Mouse (Mus musculus) kidney, adult 18-20 months (tissue): Measurements from ENCODE around the gene Ufd1.
"Not testable (repeated sequence)": the region's sequence is repeated elsewhere in the genome, so short reads cannot be mapped to it uniquely, and the experiment has no call there.

Source experiments
- DNase-seq: peaks from one replicate; pipeline ENCODE4 v3.0.0; 2021

The Ufd1 gene

GRCm38 (mm10) chr16:18811032-18811431 lies 547 bp upstream of the Ufd1 start:
- DNase-seq, result no peak

- DNase-seq, result no peak
Observed at GRCm38 (mm10) chr16:18812385-18812910, 869 bp downstream of the Ufd1 start.

- DNase-seq, result no peak
Observed at GRCm38 (mm10) chr16:18822356-18822755, 10.8 kb downstream of the Ufd1 start.

GRCm38 (mm10) chr16:18822925-18823324 lies 11.3 kb downstream of the Ufd1 start:
- no peak for DNase-seq

- no peak for DNase-seq
Observed at GRCm38 (mm10) chr16:18828630-18829029, 17.1 kb downstream of the Ufd1 start.

GRCm38 (mm10) chr16:18829102-18829501 lies 17.5 kb downstream of the Ufd1 start:
- DNase-seq, result no peak

GRCm38 (mm10) chr16:18833486-18833885 lies 21.9 kb downstream of the Ufd1 start:
- DNase-seq, result no peak

- no peak for DNase-seq
Observed at GRCm38 (mm10) chr16:18836073-18836467, 24.5 kb downstream of the Ufd1 start.

- peak; percentile 98 for DNase-seq
Observed at GRCm38 (mm10) chr16:18836468-18837208, 25.1 kb downstream of the Ufd1 start, which contains the start of the genes 2510002D24Rik and Gm28539. Gene 2510002D24Rik, plus strand, starts transcription at chr16:18836578. Gene Gm28539, plus strand, starts transcription at chr16:18836584.

- DNase-seq, result no peak
Observed at GRCm38 (mm10) chr16:18838346-18838745, 26.8 kb downstream of the Ufd1 start.

- DNase-seq, result no peak
Observed at GRCm38 (mm10) chr16:18846301-18846820, 34.8 kb downstream of the Ufd1 start.

- DNase-seq, result not testable (repeated sequence)
Observed at GRCm38 (mm10) chr16:18849521-18850190, 38.1 kb downstream of the Ufd1 start.

GRCm38 (mm10) chr16:18858551-18858950 lies 47.0 kb downstream of the Ufd1 start:
- no peak for DNase-seq

- no peak for DNase-seq
Observed at GRCm38 (mm10) chr16:18860186-18860585, 48.6 kb downstream of the Ufd1 start.

- not testable (repeated sequence) for DNase-seq
Observed at GRCm38 (mm10) chr16:18870495-18870894, 58.9 kb downstream of the Ufd1 start.

GRCm38 (mm10) chr16:18876091-18876441 lies 64.5 kb downstream of the Ufd1 start:
- no peak for DNase-seq

- DNase-seq, result peak; percentile 96
Observed at GRCm38 (mm10) chr16:18876442-18877308, 65.1 kb downstream of the Ufd1 start, which contains the start of the genes Mrpl40 and Hira. Gene Mrpl40, minus strand, starts transcription at chr16:18876862. Gene Hira, plus strand, starts transcription at chr16:18877037.

- peak; percentile 73 for DNase-seq
Observed at GRCm38 (mm10) chr16:18877386-18878090, 66.0 kb downstream of the Ufd1 start.

GRCm38 (mm10) chr16:18878091-18878720 lies 66.6 kb downstream of the Ufd1 start:
- no peak for DNase-seq

- no peak for DNase-seq
Observed at GRCm38 (mm10) chr16:18884044-18884443, 72.5 kb downstream of the Ufd1 start.
